Mouse (Mus musculus) hindbrain, embryonic 12.5 days (tissue): Measurements from ENCODE around the gene Cacnb1. TPM values are rescaled to one million over a fixed set of nuclear protein-coding genes. Genes with fewer than 3 reads are reported as not detected.

Source experiments
- ATAC-seq: fragments of 200-750 bp; cut with Nextera tagmentation; 2 replicates; pipeline ENCODE4 v1.8.0; 2017; ENCODE audit warnings: moderate TSS enrichment; ENCODE audit not compliant: low FRiP score
- H3K27ac ChIP-seq: fragments of 300-500 bp; sonication (generic); 2 replicates; pipeline ENCODE4 v1.5.1; 2016; ENCODE audit warnings: mild to moderate bottlenecking
- H3K27me3 ChIP-seq: fragments of 300-500 bp; sonication (generic); 2 replicates; pipeline ENCODE4 v1.6.1; 2016; ENCODE audit warnings: mild to moderate bottlenecking
- H3K36me3 ChIP-seq: fragments of 300-500 bp; sonication (generic); 2 replicates; pipeline ENCODE4 v1.6.1; 2016; ENCODE audit warnings: mild to moderate bottlenecking
- H3K4me1 ChIP-seq: fragments of 300-500 bp; sonication (generic); 2 replicates; pipeline ENCODE4 v1.6.1; 2016
- H3K4me2 ChIP-seq: fragments of 300-500 bp; sonication (generic); replicated peaks from 2 replicates; pipeline ENCODE4 v1.6.1; 2016; ENCODE audit warnings: mild to moderate bottlenecking
- H3K4me3 ChIP-seq: fragments of 300-500 bp; sonication (generic); 2 replicates; pipeline ENCODE4 v1.5.1; 2016; ENCODE audit warnings: mild to moderate bottlenecking
- H3K9ac ChIP-seq: fragments of 300-500 bp; sonication (generic); 2 replicates; pipeline ENCODE4 v1.6.1; 2016; ENCODE audit warnings: mild to moderate bottlenecking, moderate library complexity
- H3K9me3 ChIP-seq: fragments of 300-500 bp; sonication (generic); replicated peaks from 2 replicates; pipeline ENCODE4 v1.6.1; 2016; ENCODE audit warnings: mild to moderate bottlenecking
- WGBS: fragments of 180-500 bp; shearing (Covaris S2); methylation state at CpG from one replicate; pipeline ENCODE4 v1.1.7; 2016; 5-methylcytosine and 5-hydroxymethylcytosine counted together
- polyA plus RNA-seq: library from polyadenylated mRNA; unstranded; fragments of >200 nt; fragmentation: Nextera tagmentation; extraction: Ambion mirVana; gene quantifications from 2 replicates; pipeline ENCODE4 v1.2.1, GENCODE M21; 2016

Cacnb1 gene
- polyA plus RNA-seq, 1 experiment from 2014 or later: 39.6 TPM

DNA sequence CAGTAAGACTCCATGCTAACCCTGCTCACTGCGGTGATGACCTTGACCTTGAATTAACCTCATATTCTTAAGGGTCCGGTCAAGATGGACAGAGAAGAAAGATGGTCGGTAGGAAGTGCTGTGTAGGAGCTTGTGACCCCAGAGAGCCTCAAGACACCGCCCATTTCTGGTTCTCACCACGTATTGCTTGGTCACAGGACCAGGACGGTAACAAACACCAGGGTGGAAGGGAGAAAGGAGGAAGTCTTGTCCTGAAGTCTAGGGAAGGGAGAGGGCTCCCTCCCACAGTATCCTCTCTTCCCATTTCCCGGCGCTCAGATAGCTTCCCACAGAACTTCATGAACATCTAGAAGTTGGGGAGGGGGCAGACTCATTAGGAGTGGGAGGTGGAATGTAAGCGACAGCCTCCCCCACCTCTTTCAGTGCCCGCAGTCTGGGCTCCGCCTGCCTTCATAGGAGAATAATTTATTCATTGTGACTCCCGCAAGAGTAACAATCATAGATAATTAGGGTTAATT is 28.8 kb upstream of the Cacnb1 start:
- 4% methylated on average over 12 of the region's 12 CpGs for WGBS
- no peak overlapping the region for H3K9ac ChIP-seq
- no peaks in the 10 kb centered on the region for H3K36me3 ChIP-seq
- no peaks in the 10 kb centered on the region for H3K9me3 ChIP-seq
- H3K4me1 ChIP-seq: peaks cover 13% of the 10 kb centered on the region
- peaks cover 67% of the 10 kb centered on the region for H3K27me3 ChIP-seq
- no peak overlapping the region for H3K27ac ChIP-seq
- no peak for ATAC-seq
- H3K4me2 ChIP-seq: peak overlapping the region; percentile 73
- peak overlapping the region; percentile 50 for H3K4me3 ChIP-seq

GRCm38 (mm10) chr11:98050940-98051339 is 28.1 kb upstream of the Cacnb1 start:
- no peak overlapping the region for H3K4me2 ChIP-seq
- WGBS: 33% methylated on average over 2 of the region's 2 CpGs
- no peak for ATAC-seq
- H3K4me1 ChIP-seq: peaks cover 13% of the 10 kb centered on the region
- H3K4me3 ChIP-seq: no peak overlapping the region
- H3K36me3 ChIP-seq: no peaks in the 10 kb centered on the region
- H3K27me3 ChIP-seq: peaks cover 67% of the 10 kb centered on the region
- no peaks in the 10 kb centered on the region for H3K9me3 ChIP-seq
- no peak overlapping the region for H3K27ac ChIP-seq
- H3K9ac ChIP-seq: no peak overlapping the region; the same call in 1 of the 2 replicates

GRCm38 (mm10) chr11:98050520-98050815 is 27.6 kb upstream of the Cacnb1 start:
- H3K4me2 ChIP-seq: no peak overlapping the region
- ATAC-seq: no peak

DNA sequence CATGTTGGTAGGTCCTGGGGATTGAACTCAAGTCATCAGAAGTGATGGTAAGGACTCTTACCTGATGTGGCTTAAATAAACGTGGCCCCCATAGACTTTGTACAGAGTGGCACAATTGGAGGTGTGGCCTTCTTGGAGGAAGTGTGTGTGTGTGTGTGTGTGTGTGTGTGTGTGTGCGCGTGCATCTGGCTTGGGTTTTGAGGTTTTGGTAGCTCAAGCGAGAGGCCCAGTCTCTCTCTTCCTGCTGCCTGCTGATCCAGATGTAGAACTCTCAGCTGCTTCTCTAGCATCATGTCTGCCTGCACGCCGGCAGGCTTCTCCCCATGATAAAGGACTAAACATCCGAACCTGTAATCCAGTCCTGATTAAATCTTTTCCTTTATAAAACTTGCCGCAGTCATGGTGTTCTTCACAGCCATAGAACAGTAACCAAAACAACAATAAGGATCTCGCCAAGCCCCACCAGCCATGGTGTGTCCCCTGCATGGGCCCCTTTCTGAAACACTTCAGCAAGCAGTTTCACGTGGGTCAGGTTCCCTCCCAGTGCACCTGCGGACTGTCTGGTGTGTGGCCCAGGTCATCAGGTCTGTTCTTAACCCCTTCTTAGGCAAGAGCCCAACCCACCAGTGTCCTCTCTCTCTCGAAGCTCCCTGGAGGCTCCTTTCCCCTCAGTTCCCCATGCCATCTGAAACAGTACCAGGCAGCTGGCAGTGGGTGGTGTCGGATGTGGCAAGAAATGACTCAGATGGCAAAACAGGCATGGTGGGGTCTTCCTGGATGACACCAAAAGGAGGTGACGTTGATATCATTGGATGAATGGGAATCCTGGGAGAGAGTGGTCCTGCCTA is 27.1 kb upstream of the Cacnb1 start:
- Histone ChIP-seq H3K36me3 (no peaks in the 10 kb centered on the region), H3K4me2 (no peak overlapping the region), H3K4me1 (peaks cover 13% of the 10 kb centered on the region), H3K27me3 (peaks cover 57% of the 10 kb centered on the region), H3K9ac (no peak overlapping the region), H3K9me3 (no peaks in the 10 kb centered on the region), H3K27ac (no peak overlapping the region), H3K4me3 (no peak overlapping the region)
- 79% methylated on average over 14 of the region's 14 CpGs for WGBS
- no peak for ATAC-seq

More at GRCm38 (mm10) chr11:98050520-98050815, 27.6 kb upstream of the Cacnb1 start:
- H3K9me3 ChIP-seq: no peaks in the 10 kb centered on the region
- no peak overlapping the region for H3K4me3 ChIP-seq
- peaks cover 13% of the 10 kb centered on the region for H3K4me1 ChIP-seq
- no peak overlapping the region for H3K9ac ChIP-seq
- H3K27me3 ChIP-seq: peaks cover 63% of the 10 kb centered on the region
- H3K27ac ChIP-seq: no peak overlapping the region
- WGBS: 23% methylated on average over 2 of the region's 2 CpGs
- no peaks in the 10 kb centered on the region for H3K36me3 ChIP-seq

GRCm38 (mm10) chr11:98047745-98048144 is 24.9 kb upstream of the Cacnb1 start:
- Histone ChIP-seq H3K36me3 (no peaks in the 10 kb centered on the region), H3K9ac (no peak overlapping the region), H3K9me3 (no peaks in the 10 kb centered on the region), H3K27me3 (peaks cover 46% of the 10 kb centered on the region), H3K27ac (no peak overlapping the region), H3K4me3 (no peak overlapping the region), H3K4me1 (peaks cover 9% of the 10 kb centered on the region), H3K4me2 (no peak overlapping the region)
- ATAC-seq: no peak
- WGBS: 80% methylated on average over 4 of the region's 4 CpGs

GRCm38 (mm10) chr11:98046466-98046865 is 23.6 kb upstream of the Cacnb1 start:
- no peaks in the 10 kb centered on the region for H3K36me3 ChIP-seq
- WGBS: 67% methylated on average over 1 of the region's 1 CpGs
- no peak overlapping the region for H3K4me2 ChIP-seq
- no peak overlapping the region for H3K4me3 ChIP-seq
- H3K27ac ChIP-seq: no peak overlapping the region
- no peak overlapping the region for H3K9ac ChIP-seq
- H3K27me3 ChIP-seq: peaks cover 33% of the 10 kb centered on the region
- peaks cover 2% of the 10 kb centered on the region; the same call in 1 of the 2 replicates for H3K4me1 ChIP-seq
- no peaks in the 10 kb centered on the region for H3K9me3 ChIP-seq
- no peak for ATAC-seq

DNA sequence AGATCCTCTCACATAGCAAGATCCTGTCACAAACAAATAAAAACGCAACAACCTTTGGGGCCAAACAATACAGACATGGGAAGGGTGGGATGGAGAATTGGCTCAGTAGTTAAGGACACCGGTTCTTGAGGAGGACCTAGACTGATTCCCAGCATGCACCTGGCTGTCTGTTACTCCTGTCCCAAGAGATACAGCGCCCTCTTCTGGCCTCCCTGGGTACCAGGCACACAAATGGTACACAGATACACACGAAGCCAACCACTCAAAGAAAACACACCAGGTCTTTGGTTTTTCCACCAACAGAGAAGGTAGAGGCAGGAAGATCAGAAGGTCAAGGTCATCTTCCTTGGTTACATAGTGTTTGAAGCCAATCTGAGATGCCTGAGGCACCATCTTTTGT is 22.8 kb upstream of the Cacnb1 start:
- peaks cover 25% of the 10 kb centered on the region for H3K27me3 ChIP-seq
- H3K4me1 ChIP-seq: no peaks in the 10 kb centered on the region
- no peak overlapping the region for H3K9ac ChIP-seq
- H3K36me3 ChIP-seq: no peaks in the 10 kb centered on the region
- ATAC-seq: no peak
- no peaks in the 10 kb centered on the region for H3K9me3 ChIP-seq
- WGBS: 66% methylated on average over 4 of the region's 4 CpGs
- no peak overlapping the region for H3K27ac ChIP-seq
- H3K4me2 ChIP-seq: no peak overlapping the region
- H3K4me3 ChIP-seq: no peak overlapping the region

- WGBS: 71% methylated on average over 5 of the region's 5 CpGs
- no peak overlapping the region for H3K9ac ChIP-seq
- no peaks in the 10 kb centered on the region for H3K4me1 ChIP-seq
- ATAC-seq: no peak
- H3K9me3 ChIP-seq: no peaks in the 10 kb centered on the region
- no peak overlapping the region for H3K4me3 ChIP-seq
- peaks cover 9% of the 10 kb centered on the region for H3K27me3 ChIP-seq
- no peaks in the 10 kb centered on the region for H3K36me3 ChIP-seq
- no peak overlapping the region for H3K4me2 ChIP-seq
- H3K27ac ChIP-seq: no peak overlapping the region
Measured at GRCm38 (mm10) chr11:98044074-98044473, 21.2 kb upstream of the Cacnb1 start.

GRCm38 (mm10) chr11:98042741-98043140 is 19.9 kb upstream of the Cacnb1 start:
- H3K27ac ChIP-seq: no peak overlapping the region

GRCm38 (mm10) chr11:98040975-98041374 is 18.1 kb upstream of the Cacnb1 start:
- no peak for ATAC-seq
- no peak overlapping the region for H3K9ac ChIP-seq
- peaks cover 19% of the 10 kb centered on the region for H3K27me3 ChIP-seq
- H3K27ac ChIP-seq: no peak overlapping the region
- H3K4me3 ChIP-seq: no peak overlapping the region
- no peaks in the 10 kb centered on the region for H3K36me3 ChIP-seq
- peaks cover 7% of the 10 kb centered on the region for H3K4me1 ChIP-seq
- no peak overlapping the region for H3K4me2 ChIP-seq
- H3K9me3 ChIP-seq: no peaks in the 10 kb centered on the region
- WGBS: 71% methylated on average over 8 of the region's 8 CpGs

More at GRCm38 (mm10) chr11:98042741-98043140, 19.9 kb upstream of the Cacnb1 start:
- Histone ChIP-seq H3K27me3 (peaks cover 5% of the 10 kb centered on the region), H3K4me2 (no peak overlapping the region), H3K4me1 (no peaks in the 10 kb centered on the region), H3K36me3 (no peaks in the 10 kb centered on the region), H3K4me3 (no peak overlapping the region), H3K9me3 (no peaks in the 10 kb centered on the region), H3K9ac (no peak overlapping the region)
- 78% methylated on average over 6 of the region's 6 CpGs for WGBS
- ATAC-seq: no peak

- Histone ChIP-seq H3K4me2 (no peak overlapping the region), H3K27me3 (peaks cover 19% of the 10 kb centered on the region), H3K36me3 (no peaks in the 10 kb centered on the region), H3K9me3 (no peaks in the 10 kb centered on the region), H3K9ac (no peak overlapping the region), H3K27ac (no peak overlapping the region), H3K4me1 (peaks cover 21% of the 10 kb centered on the region), H3K4me3 (no peak overlapping the region)
- no peak for ATAC-seq
- 56% methylated on average over 14 of the region's 14 CpGs for WGBS
Measured at GRCm38 (mm10) chr11:98037871-98038270, 15.0 kb upstream of the Cacnb1 start.

DNA sequence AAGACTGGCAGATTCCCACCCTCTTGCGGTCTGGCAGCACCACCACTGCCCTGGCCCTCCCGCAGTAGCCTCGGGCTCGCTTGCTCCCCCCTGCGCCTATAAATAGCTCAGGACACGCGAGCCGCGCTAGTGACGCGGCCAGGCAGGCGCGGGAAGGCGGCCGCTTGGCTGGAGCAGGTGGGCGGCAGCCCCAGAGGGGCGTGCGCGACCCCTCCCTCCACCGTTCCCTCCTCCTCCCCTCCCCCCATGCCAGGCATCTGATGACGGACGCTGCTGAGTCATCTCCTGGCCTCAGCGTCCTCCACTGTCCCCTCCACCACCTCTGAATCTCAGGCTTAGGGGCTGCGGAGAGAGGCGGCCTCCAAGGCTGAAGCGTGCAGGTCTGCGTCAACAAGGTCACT is 13.1 kb upstream of the Cacnb1 start:
- peaks cover 19% of the 10 kb centered on the region for H3K27me3 ChIP-seq
- peak overlapping the region; percentile 33 for H3K4me3 ChIP-seq
- peaks cover 4% of the 10 kb centered on the region for H3K36me3 ChIP-seq
- peaks cover 23% of the 10 kb centered on the region for H3K4me1 ChIP-seq
- peak overlapping the region; percentile 68; the same call in 1 of the 2 replicates for H3K27ac ChIP-seq
- H3K4me2 ChIP-seq: peak overlapping the region; percentile 58
- under 1% methylated on average over 27 of the region's 27 CpGs for WGBS
- ATAC-seq: peak; percentile 64
- no peaks in the 10 kb centered on the region for H3K9me3 ChIP-seq
- peak overlapping the region; percentile 60 for H3K9ac ChIP-seq

GRCm38 (mm10) chr11:98034840-98035239 is 12.0 kb upstream of the Cacnb1 start:
- Histone ChIP-seq H3K36me3 (peaks cover 15% of the 10 kb centered on the region), H3K9me3 (no peaks in the 10 kb centered on the region), H3K9ac (0 out of 2 replicates have a peak overlapping the region, but pooled peaks have one; percentile 18), H3K4me1 (peaks cover 23% of the 10 kb centered on the region), H3K27ac (peak overlapping the region; percentile 68), H3K4me2 (peak overlapping the region; percentile 58), H3K27me3 (peaks cover 19% of the 10 kb centered on the region), H3K4me3 (no peak overlapping the region)
- 21% methylated on average over 4 of the region's 4 CpGs for WGBS
- peak; percentile 62 for ATAC-seq
